Mouse (Mus musculus) testis, adult 2 months (tissue): ENCODE data around the gene Bhlha9.

Experiments used
- CTCF ChIP-seq: fragments of 200-500 bp; IDR thresholded peaks from 2 replicates; pipeline ENCODE4 v1.5.1; 2012; ENCODE audit warnings: low read depth, mild to moderate bottlenecking, inconsistent platforms, low read length, moderate library complexity; ENCODE audit not compliant: control insufficient read depth, insufficient read depth, insufficient replicate concordance
- POLR2A ChIP-seq: fragments of 200-500 bp; IDR thresholded peaks from 2 replicates; pipeline ENCODE4 v1.6.1; 2012; ENCODE audit warnings: low read depth, mild to moderate bottlenecking, inconsistent platforms, low read length, moderate library complexity; ENCODE audit not compliant: control insufficient read depth

DNA sequence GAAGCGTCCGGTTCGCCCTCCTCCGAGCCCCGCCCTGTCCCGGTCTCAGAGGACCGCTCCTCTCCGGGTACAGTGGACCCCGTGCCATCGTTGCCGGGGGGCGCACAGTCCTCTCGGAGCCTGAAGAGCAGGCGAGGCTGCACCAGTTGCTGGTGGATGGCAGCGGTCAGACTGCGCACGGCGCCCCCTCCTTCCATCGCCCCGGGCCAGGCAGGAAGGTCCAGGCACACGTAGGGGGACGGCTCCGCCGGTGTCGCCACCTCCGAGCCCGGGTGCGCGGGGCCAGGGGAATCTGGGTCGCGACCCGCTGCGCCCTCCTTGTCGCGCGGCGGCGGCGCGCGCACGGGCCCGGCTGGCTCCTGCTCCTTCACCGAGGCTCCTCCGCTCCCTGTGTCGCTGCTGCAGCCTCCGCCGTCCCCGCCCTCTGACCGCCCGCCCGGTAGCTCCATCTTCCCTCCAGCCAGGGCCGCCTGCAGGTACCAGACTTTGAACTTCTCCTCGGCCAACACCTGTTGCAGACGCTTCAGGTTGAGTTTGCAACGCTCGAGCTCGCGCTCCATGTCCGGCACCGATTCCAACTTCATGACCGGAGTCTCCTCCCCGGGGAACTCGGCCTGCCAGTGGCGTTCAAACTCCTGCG is 49.6 kb upstream of the Bhlha9 start:
- no peak for TF ChIP-seq POLR2A
- no peak for TF ChIP-seq CTCF
